Mouse (Mus musculus): Measurements from ENCODE around the gene Otud5. TPM values are rescaled to one million over a fixed set of nuclear protein-coding genes. Genes with fewer than 3 reads are reported as not detected.
A peak's percentile ranks its signal among the peaks of the same experiment; 100 is the strongest.
"Not testable (repeated sequence)": the region's sequence is repeated elsewhere in the genome, so short reads cannot be mapped to it uniquely, and the experiment has no call there.

Otud5 gene
- 45.4 and 49.8 TPM in 2 replicates for polyA plus RNA-seq (2015; fragmentation: Nextera tagmentation; extraction: Ambion mirVana)

GRCm38 (mm10) chrX:7841163-7842162 lies at the start of gene Otud5:
Gene Otud5, plus strand, starts transcription at chrX:7841364.
- Histone ChIP-seq H3K9ac (peak within 1 kb of the TSS; percentile 89), H3K4me1 (peaks cover 15% of the 10 kb centered on the region), H3K27me3 (no peaks in the 10 kb centered on the region), H3K36me3 (no peaks in the 10 kb centered on the region), H3K27ac (peak within 1 kb of the TSS; percentile 82), H3K4me2 (replicated peaks) (peak within 1 kb of the TSS; percentile 76), H3K4me3 (peak within 1 kb of the TSS; percentile 75), H3K9me3 (no peaks in the 10 kb centered on the region)
- ATAC-seq (ENCODE audit: low FRiP score, low read depth): peak; percentile 97
- WGBS: 16% methylated on average over 74 of the region's 74 CpGs

- H3K9me3 ChIP-seq: no peaks in the 10 kb centered on the region
- no peak overlapping the region for H3K27ac ChIP-seq
- no peak for ATAC-seq (ENCODE audit: low FRiP score, low read depth)
- H3K4me2 ChIP-seq (replicated peaks): no peak overlapping the region
- no peak overlapping the region for H3K4me3 ChIP-seq
- H3K9ac ChIP-seq: no peak overlapping the region
- no peaks in the 10 kb centered on the region for H3K27me3 ChIP-seq
- H3K4me1 ChIP-seq: peaks cover 5% of the 10 kb centered on the region; the same call in 1 of the 2 replicates
- WGBS: 51% methylated on average over 3 of the region's 3 CpGs
- no peaks in the 10 kb centered on the region; the same call in 1 of the 2 replicates for H3K36me3 ChIP-seq
These were observed 47.8 kb upstream of the Otud5 start for GRCm38 (mm10) chrX:7793361-7793760.

- Histone ChIP-seq H3K4me2 (replicated peaks) (no peak overlapping the region), H3K9me3 (no peaks in the 10 kb centered on the region), H3K36me3 (peaks cover 2% of the 10 kb centered on the region), H3K4me3 (no peak overlapping the region), H3K27me3 (no peaks in the 10 kb centered on the region), H3K4me1 (peaks cover 5% of the 10 kb centered on the region; the same call in 1 of the 2 replicates), H3K27ac (no peak overlapping the region), H3K9ac (no peak overlapping the region)
- 23% methylated on average over 7 of the region's 7 CpGs for WGBS
- no peak for ATAC-seq (ENCODE audit: low FRiP score, low read depth)
These were observed 46.1 kb upstream of the Otud5 start for GRCm38 (mm10) chrX:7795016-7795415.

GRCm38 (mm10) chrX:7797327-7797726 lies 43.8 kb upstream of the Otud5 start:
- H3K4me2 ChIP-seq (replicated peaks): no peak overlapping the region
- WGBS: 77% methylated on average over 3 of the region's 3 CpGs
- ATAC-seq (ENCODE audit: low FRiP score, low read depth): no peak
- H3K27me3 ChIP-seq: no peaks in the 10 kb centered on the region
- H3K4me3 ChIP-seq: no peak overlapping the region
- no peak overlapping the region for H3K27ac ChIP-seq
- H3K4me1 ChIP-seq: no peaks in the 10 kb centered on the region
- H3K9me3 ChIP-seq: no peaks in the 10 kb centered on the region
- no peak overlapping the region for H3K9ac ChIP-seq
- H3K36me3 ChIP-seq: peaks cover 4% of the 10 kb centered on the region

- not testable (repeated sequence) for H3K4me1 ChIP-seq; ATAC-seq (ENCODE audit: low FRiP score, low read depth); H3K4me3 ChIP-seq; H3K9me3 ChIP-seq; H3K9ac ChIP-seq; H3K4me2 ChIP-seq (replicated peaks); H3K27ac ChIP-seq; H3K27me3 ChIP-seq
- peaks cover 24% of the 10 kb centered on the region for H3K36me3 ChIP-seq
- WGBS: 84% methylated on average over 2 of the region's 2 CpGs
These were observed 39.0 kb upstream of the Otud5 start for GRCm38 (mm10) chrX:7802157-7802556.

GRCm38 (mm10) chrX:7815016-7815415 lies 26.1 kb upstream of the Otud5 start:
- WGBS: 46% methylated on average over 8 of the region's 8 CpGs
- ATAC-seq (ENCODE audit: low FRiP score, low read depth); H3K4me2 ChIP-seq (replicated peaks): not testable (repeated sequence)

GRCm38 (mm10) chrX:7821865-7822779 lies 19.0 kb upstream of the Otud5 start, which contains the start of gene Kcnd1:
Gene Kcnd1, plus strand, starts transcription at chrX:7822289.
- H3K27me3 ChIP-seq: no peaks in the 10 kb centered on the region
- no peak within 1 kb of the TSS for H3K27ac ChIP-seq
- H3K36me3 ChIP-seq: peaks cover 13% of the 10 kb centered on the region; the same call in 1 of the 2 replicates
- peak within 1 kb of the TSS; percentile 56 for H3K9ac ChIP-seq
- peaks cover 6% of the 10 kb centered on the region; the same call in 1 of the 2 replicates for H3K4me1 ChIP-seq
- H3K4me2 ChIP-seq (replicated peaks): peak within 1 kb of the TSS; percentile 68
- ATAC-seq (ENCODE audit: low FRiP score, low read depth): peak; percentile 69
- H3K9me3 ChIP-seq: no peaks in the 10 kb centered on the region
- H3K4me3 ChIP-seq: peak within 1 kb of the TSS; percentile 47
- 15% methylated on average over 23 of the region's 24 CpGs for WGBS

More at GRCm38 (mm10) chrX:7815016-7815415, 26.1 kb upstream of the Otud5 start:
- not testable (repeated sequence) for H3K9ac ChIP-seq, H3K9me3 ChIP-seq, H3K27ac ChIP-seq, H3K4me1 ChIP-seq, H3K27me3 ChIP-seq, H3K4me3 ChIP-seq
- peaks cover 45% of the 10 kb centered on the region for H3K36me3 ChIP-seq

- Histone ChIP-seq H3K9ac (no peak overlapping the region), H3K36me3 (no peaks in the 10 kb centered on the region), H3K4me3 (no peak overlapping the region), H3K4me1 (no peaks in the 10 kb centered on the region), H3K4me2 (replicated peaks) (no peak overlapping the region), H3K9me3 (no peaks in the 10 kb centered on the region), H3K27me3 (no peaks in the 10 kb centered on the region), H3K27ac (no peak overlapping the region)
- WGBS: 81% methylated on average over 1 of the region's 1 CpGs
- ATAC-seq (ENCODE audit: low FRiP score, low read depth): no peak
These were observed 4.0 kb upstream of the Otud5 start for GRCm38 (mm10) chrX:7837146-7837545.

GRCm38 (mm10) chrX:7840842-7841162 lies 362 bp upstream of the Otud5 start:
- H3K27ac ChIP-seq: no peak overlapping the region
- H3K4me2 ChIP-seq (replicated peaks): peak overlapping the region; percentile 53
- 12% methylated on average over 7 of the region's 7 CpGs for WGBS
- no peaks in the 10 kb centered on the region for H3K9me3 ChIP-seq
- H3K4me1 ChIP-seq: peaks cover 15% of the 10 kb centered on the region
- no peaks in the 10 kb centered on the region for H3K27me3 ChIP-seq
- H3K9ac ChIP-seq: no peak overlapping the region
- ATAC-seq (ENCODE audit: low FRiP score, low read depth): no peak
- H3K36me3 ChIP-seq: no peaks in the 10 kb centered on the region
- peak overlapping the region; percentile 75 for H3K4me3 ChIP-seq

- Histone ChIP-seq H3K4me2 (replicated peaks) (peak overlapping the region; percentile 76), H3K27ac (peak overlapping the region; percentile 82; the same call in 1 of the 2 replicates), H3K36me3 (no peaks in the 10 kb centered on the region), H3K9ac (peak overlapping the region; percentile 89), H3K27me3 (no peaks in the 10 kb centered on the region), H3K4me1 (peaks cover 15% of the 10 kb centered on the region), H3K4me3 (peak overlapping the region; percentile 75), H3K9me3 (no peaks in the 10 kb centered on the region)
- no peak for ATAC-seq (ENCODE audit: low FRiP score, low read depth)
- WGBS: 20% methylated on average over 42 of the region's 42 CpGs
These were observed 1.2 kb downstream of the Otud5 start for GRCm38 (mm10) chrX:7842318-7842717.

- Histone ChIP-seq H3K36me3 (peaks cover 3% of the 10 kb centered on the region; the same call in 1 of the 2 replicates), H3K9ac (no peak overlapping the region), H3K4me1 (peaks cover 14% of the 10 kb centered on the region), H3K27me3 (no peaks in the 10 kb centered on the region), H3K4me3 (no peak overlapping the region), H3K9me3 (no peaks in the 10 kb centered on the region), H3K27ac (no peak overlapping the region), H3K4me2 (replicated peaks) (no peak overlapping the region)
- ATAC-seq (ENCODE audit: low FRiP score, low read depth): no peak
- WGBS: 82% methylated on average over 2 of the region's 2 CpGs
These were observed 6.7 kb downstream of the Otud5 start for GRCm38 (mm10) chrX:7847845-7848244.

Data from limb, embryonic 13.5 days (tissue).